Mouse (Mus musculus) intestine, postnatal 0 days (tissue): ENCODE results near the gene Apol8. TPM values are rescaled to one million over a fixed set of nuclear protein-coding genes. Genes with fewer than 3 reads are reported as not detected.

Experiments used
- ATAC-seq: fragments of 200-750 bp; cut with Nextera tagmentation; 2 replicates; pipeline ENCODE4 v1.8.0; 2017; ENCODE audit warnings: mild to moderate bottlenecking, moderate TSS enrichment, moderate library complexity
- H3K27ac ChIP-seq: fragments of 300-500 bp; sonication (generic); 2 replicates; pipeline ENCODE4 v1.5.1; 2014; ENCODE audit warnings: mild to moderate bottlenecking, low read depth, low read length, moderate library complexity
- H3K27me3 ChIP-seq: fragments of 300-500 bp; sonication (generic); replicated peaks from 2 replicates; pipeline ENCODE4 v1.6.1; 2014; ENCODE audit warnings: low read length, mixed read lengths; ENCODE audit not compliant: control insufficient read depth, insufficient read depth
- H3K36me3 ChIP-seq: fragments of 300-500 bp; sonication (generic); 2 replicates; pipeline ENCODE4 v1.6.1; 2014; ENCODE audit warnings: mild to moderate bottlenecking, moderate library complexity; ENCODE audit not compliant: control insufficient read depth, insufficient read depth
- H3K4me1 ChIP-seq: fragments of 300-500 bp; sonication (generic); replicated peaks from 2 replicates; pipeline ENCODE4 v1.6.1; 2014; ENCODE audit warnings: antibody characterized with exemption, low read length, mixed read lengths; ENCODE audit not compliant: control insufficient read depth, insufficient read depth
- H3K4me2 ChIP-seq: fragments of 300-500 bp; sonication (generic); replicated peaks from 2 replicates; pipeline ENCODE4 v1.6.1; 2014; ENCODE audit warnings: low read depth, mild to moderate bottlenecking, moderate library complexity
- H3K4me3 ChIP-seq: fragments of 300-500 bp; sonication (generic); 2 replicates; pipeline ENCODE4 v1.5.1; 2014; ENCODE audit warnings: low read depth, low read length
- H3K9ac ChIP-seq: fragments of 300-500 bp; sonication (generic); 2 replicates; pipeline ENCODE4 v1.6.1; 2014; ENCODE audit warnings: mild to moderate bottlenecking, low read depth, low read length
- H3K9me3 ChIP-seq: fragments of 300-500 bp; sonication (generic); 2 replicates; pipeline ENCODE4 v1.6.1; 2016; ENCODE audit warnings: mixed run types; ENCODE audit not compliant: control insufficient read depth
- CTCF ChIP-seq: sonication (generic); IDR thresholded peaks from 2 replicates; pipeline ENCODE4 v1.5.1; 2016; ENCODE audit warnings: low read depth, mild to moderate bottlenecking, control low read depth, antibody characterized with exemption, moderate library complexity
- WGBS: fragments of 180-500 bp; shearing (Covaris S2); extraction: QIAGEN DNeasy Blood & Tissue Kit; methylation state at CpG from one replicate; pipeline ENCODE4 v1.1.7; 2014; 5-methylcytosine and 5-hydroxymethylcytosine counted together
- polyA plus RNA-seq: library from polyadenylated mRNA; unstranded; fragments of >200 nt; fragmentation: Nextera tagmentation; extraction: Ambion mirVana; gene quantifications from 2 replicates; pipeline ENCODE4 v1.2.1, GENCODE M21; 2015

Gene Apol8
- polyA plus RNA-seq, 1 experiment from 2014 or later, result not detected

GRCm38 (mm10) chr15:77765484-77766093 lies 8.8 kb upstream of the Apol8 start:
- H3K4me2 ChIP-seq, result no peak overlapping the region
- ATAC-seq, result no peak
- H3K27ac ChIP-seq, result no peak overlapping the region
- no peak overlapping the region for H3K9ac ChIP-seq
- TF ChIP-seq CTCF, result no peak
- H3K27me3 ChIP-seq, result no peaks in the 10 kb centered on the region
- 89% methylated on average over 16 of the region's 16 CpGs for WGBS
- peaks cover 100% of the 10 kb centered on the region for H3K36me3 ChIP-seq
- no peaks in the 10 kb centered on the region for H3K9me3 ChIP-seq
- no peak overlapping the region for H3K4me3 ChIP-seq
- no peaks in the 10 kb centered on the region for H3K4me1 ChIP-seq

- no peak overlapping the region for H3K4me3 ChIP-seq
- no peak overlapping the region for H3K9ac ChIP-seq
- no peak overlapping the region for H3K4me2 ChIP-seq
- H3K9me3 ChIP-seq, result no peaks in the 10 kb centered on the region
- H3K36me3 ChIP-seq, result peaks cover 95% of the 10 kb centered on the region
- TF ChIP-seq CTCF, result no peak
- 68% methylated on average over 13 of the region's 13 CpGs for WGBS
- no peak for ATAC-seq
- no peaks in the 10 kb centered on the region for H3K4me1 ChIP-seq
- no peaks in the 10 kb centered on the region for H3K27me3 ChIP-seq
- peak overlapping the region; percentile 21; the same call in 1 of the 2 replicates for H3K27ac ChIP-seq
Measured at GRCm38 (mm10) chr15:77764391-77765006, 7.7 kb upstream of the Apol8 start.

- H3K4me2 ChIP-seq, result no peak overlapping the region
- peaks cover 87% of the 10 kb centered on the region for H3K36me3 ChIP-seq
- H3K27me3 ChIP-seq, result no peaks in the 10 kb centered on the region
- H3K4me1 ChIP-seq, result no peaks in the 10 kb centered on the region
- ATAC-seq, result no peak
- H3K9me3 ChIP-seq, result no peaks in the 10 kb centered on the region
- 79% methylated on average over 11 of the region's 11 CpGs for WGBS
- H3K4me3 ChIP-seq, result no peak overlapping the region
- H3K27ac ChIP-seq, result no peak overlapping the region
- no peak overlapping the region for H3K9ac ChIP-seq
- no peak for TF ChIP-seq CTCF
Measured at GRCm38 (mm10) chr15:77763702-77764101, 6.9 kb upstream of the Apol8 start.

GRCm38 (mm10) chr15:77763050-77763449 lies 6.2 kb upstream of the Apol8 start:
- no peak overlapping the region for H3K9ac ChIP-seq
- no peak for TF ChIP-seq CTCF
- H3K27me3 ChIP-seq, result no peaks in the 10 kb centered on the region
- H3K4me3 ChIP-seq, result no peak overlapping the region
- 91% methylated on average over 16 of the region's 16 CpGs for WGBS
- no peak overlapping the region for H3K4me2 ChIP-seq
- no peak overlapping the region for H3K27ac ChIP-seq
- no peaks in the 10 kb centered on the region for H3K9me3 ChIP-seq
- H3K36me3 ChIP-seq, result peaks cover 81% of the 10 kb centered on the region
- H3K4me1 ChIP-seq, result no peaks in the 10 kb centered on the region
- ATAC-seq, result no peak

- Histone ChIP-seq H3K27ac (no peak overlapping the region), H3K9me3 (no peaks in the 10 kb centered on the region), H3K4me2 (no peak overlapping the region), H3K27me3 (no peaks in the 10 kb centered on the region), H3K9ac (no peak overlapping the region), H3K4me1 (no peaks in the 10 kb centered on the region), H3K4me3 (no peak overlapping the region), H3K36me3 (peaks cover 68% of the 10 kb centered on the region)
- TF ChIP-seq CTCF, result peak; percentile 81
- 79% methylated on average over 22 of the region's 22 CpGs for WGBS
- ATAC-seq, result peak; percentile 42; the same call in 1 of the 2 replicates
Measured at GRCm38 (mm10) chr15:77761561-77762380, 5.0 kb upstream of the Apol8 start.

- WGBS, result 93% methylated on average over 7 of the region's 7 CpGs
- H3K4me2 ChIP-seq, result no peak overlapping the region
- ATAC-seq, result no peak
- no peak overlapping the region for H3K27ac ChIP-seq
- H3K36me3 ChIP-seq, result peaks cover 61% of the 10 kb centered on the region
- no peaks in the 10 kb centered on the region for H3K4me1 ChIP-seq
- no peak overlapping the region for H3K4me3 ChIP-seq
- TF ChIP-seq CTCF, result no peak
- H3K9ac ChIP-seq, result no peak overlapping the region
- H3K27me3 ChIP-seq, result 0 out of 2 replicates have a peak, but pooled peaks cover 2% of the 10 kb centered on the region
- H3K9me3 ChIP-seq, result no peaks in the 10 kb centered on the region
Measured at GRCm38 (mm10) chr15:77761083-77761482, 4.3 kb upstream of the Apol8 start.
